Mouse (Mus musculus) heart, adult 2 months (tissue): ENCODE results near the gene Kansl1.

Experiments
- EP300 ChIP-seq: fragments of 200-500 bp; IDR thresholded peaks from 2 replicates; pipeline ENCODE4 v1.6.1; 2011; ENCODE audit warnings: low read depth, low read length, control low read depth; ENCODE audit not compliant: insufficient read depth
- POLR2A ChIP-seq: fragments of 200-500 bp; IDR thresholded peaks from 2 replicates; pipeline ENCODE4 v1.6.1; 2011; ENCODE audit warnings: mild to moderate bottlenecking, low read depth, low read length, control low read depth; ENCODE audit not compliant: insufficient read depth

DNA sequence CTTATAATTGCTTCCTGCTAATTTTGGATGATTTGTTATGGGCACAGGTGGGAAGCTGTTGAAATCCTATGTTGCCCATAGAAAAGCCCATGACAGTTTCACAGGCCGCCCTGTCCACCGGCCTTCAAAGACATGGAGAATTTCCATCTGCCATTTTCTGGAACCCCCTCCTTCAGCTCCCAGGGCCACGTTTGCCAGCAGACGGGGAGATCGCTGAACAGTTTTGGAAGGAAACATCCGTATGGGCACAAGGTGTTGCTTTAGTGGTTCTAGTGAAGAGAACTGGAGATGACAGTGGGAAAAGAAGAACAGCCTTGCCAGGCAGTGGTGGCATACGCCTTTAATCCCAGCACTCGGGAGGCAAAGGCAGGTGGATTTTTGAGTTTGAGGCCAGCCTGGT, 13.3 kb upstream of the Kansl1 start:
- TF ChIP-seq POLR2A (no peak), EP300 (no peak)
